Mouse (Mus musculus): ENCODE data around the gene Neurl2. TPM values are rescaled to one million over a fixed set of nuclear protein-coding genes. Genes with fewer than 3 reads are reported as not detected.
"Not testable (repeated sequence)": the region's sequence is repeated elsewhere in the genome, so short reads cannot be mapped to it uniquely, and the experiment has no call there.

The Neurl2 gene
- 5.8 and 7.9 TPM in 2 replicates for polyA plus RNA-seq (2014; fragmentation: Nextera tagmentation; extraction: Ambion mirVana)

DNA sequence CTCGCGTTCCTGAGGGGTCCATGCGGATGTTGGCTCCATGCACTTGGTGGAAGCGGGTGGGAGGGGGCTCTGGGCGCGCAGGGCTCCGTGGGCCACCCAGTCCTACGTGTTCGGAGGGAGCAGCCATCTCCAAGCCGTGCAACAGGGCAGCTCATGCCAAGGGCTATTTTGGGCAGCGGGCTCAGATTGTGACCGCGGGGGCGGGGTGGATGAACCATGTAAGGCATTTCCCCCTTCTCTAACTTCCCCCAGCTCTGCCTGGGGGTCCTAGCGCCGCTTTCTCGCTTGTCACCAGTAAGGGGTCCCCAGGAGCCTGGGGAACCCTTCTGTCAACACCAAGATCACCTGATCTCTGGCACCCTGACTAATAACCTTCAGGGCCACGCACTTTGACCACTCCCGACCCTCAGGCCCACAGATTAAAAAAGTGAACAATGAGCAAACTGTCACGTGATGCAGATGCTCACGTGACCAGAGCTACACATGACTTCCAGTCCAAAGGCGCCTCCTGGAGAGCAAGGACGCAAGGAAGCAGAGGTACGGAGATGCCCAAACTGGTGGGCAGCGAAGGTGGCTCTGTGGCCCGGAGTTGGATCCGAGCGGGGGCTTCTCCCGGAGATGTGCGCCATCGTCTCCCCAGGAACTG lies at the start of gene Neurl2:
Gene Neurl2 (minus strand): TSS at position 143 of the 646 bp plus-strand sequence.
- Histone ChIP-seq H3K4me1 (replicated peaks; ENCODE audit: control insufficient read depth, insufficient read depth, low read length) (peaks cover 16% of the 10 kb centered on the region), H3K4me3 (replicated peaks; ENCODE audit: low read length) (peak within 1 kb of the TSS; percentile 68), H3K9ac (peak within 1 kb of the TSS; percentile 70), H3K27ac (peak within 1 kb of the TSS; percentile 82), H3K27me3 (ENCODE audit: control insufficient read depth, insufficient read depth, low read length) (no peaks in the 10 kb centered on the region), H3K36me3 (replicated peaks; ENCODE audit: control insufficient read depth, insufficient read depth) (peaks cover 20% of the 10 kb centered on the region), H3K4me2 (replicated peaks) (peak within 1 kb of the TSS; percentile 99), H3K9me3 (ENCODE audit: control insufficient read depth, low read length) (no peaks in the 10 kb centered on the region)
- ATAC-seq (ENCODE audit: low FRiP score) = peak; percentile 62
- DNase-seq (ENCODE audit: low spot score) = peak; percentile 97
- WGBS = 0% methylated on average over 31 of the region's 31 CpGs

DNA sequence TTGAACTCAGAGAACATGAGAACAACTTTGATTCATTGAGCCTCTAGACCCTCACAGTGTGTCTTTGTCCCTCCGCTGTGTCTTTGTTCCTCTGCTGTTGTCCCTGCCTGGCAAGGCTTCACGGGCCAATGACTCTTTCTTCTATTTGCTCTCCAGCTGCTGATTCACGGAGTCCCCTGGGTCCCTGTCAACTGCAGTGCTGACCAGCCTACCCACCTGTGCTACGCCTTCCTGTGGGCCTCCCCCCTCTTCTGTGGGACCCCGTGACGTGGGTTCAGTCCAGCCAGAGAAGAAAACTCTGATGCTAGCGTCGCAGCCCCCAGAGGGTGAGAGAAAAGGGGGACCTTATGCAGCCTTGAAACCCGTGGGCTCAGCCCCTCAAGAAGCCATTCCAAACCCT lies 49.4 kb upstream of the Neurl2 start:
- Histone ChIP-seq H3K9me3 (ENCODE audit: control insufficient read depth, low read length) (no peaks in the 10 kb centered on the region), H3K9ac (no peak overlapping the region), H3K4me3 (replicated peaks; ENCODE audit: low read length) (no peak overlapping the region), H3K4me2 (replicated peaks) (no peak overlapping the region), H3K4me1 (replicated peaks; ENCODE audit: control insufficient read depth, insufficient read depth, low read length) (peaks cover 15% of the 10 kb centered on the region), H3K36me3 (replicated peaks; ENCODE audit: control insufficient read depth, insufficient read depth) (peaks cover 50% of the 10 kb centered on the region), H3K27me3 (ENCODE audit: control insufficient read depth, insufficient read depth, low read length) (no peaks in the 10 kb centered on the region), H3K27ac (no peak overlapping the region)
- ATAC-seq (ENCODE audit: low FRiP score) (no peak), DNase-seq (ENCODE audit: low spot score) (no peak)
- 28% methylated on average over 9 of the region's 9 CpGs for WGBS

DNA sequence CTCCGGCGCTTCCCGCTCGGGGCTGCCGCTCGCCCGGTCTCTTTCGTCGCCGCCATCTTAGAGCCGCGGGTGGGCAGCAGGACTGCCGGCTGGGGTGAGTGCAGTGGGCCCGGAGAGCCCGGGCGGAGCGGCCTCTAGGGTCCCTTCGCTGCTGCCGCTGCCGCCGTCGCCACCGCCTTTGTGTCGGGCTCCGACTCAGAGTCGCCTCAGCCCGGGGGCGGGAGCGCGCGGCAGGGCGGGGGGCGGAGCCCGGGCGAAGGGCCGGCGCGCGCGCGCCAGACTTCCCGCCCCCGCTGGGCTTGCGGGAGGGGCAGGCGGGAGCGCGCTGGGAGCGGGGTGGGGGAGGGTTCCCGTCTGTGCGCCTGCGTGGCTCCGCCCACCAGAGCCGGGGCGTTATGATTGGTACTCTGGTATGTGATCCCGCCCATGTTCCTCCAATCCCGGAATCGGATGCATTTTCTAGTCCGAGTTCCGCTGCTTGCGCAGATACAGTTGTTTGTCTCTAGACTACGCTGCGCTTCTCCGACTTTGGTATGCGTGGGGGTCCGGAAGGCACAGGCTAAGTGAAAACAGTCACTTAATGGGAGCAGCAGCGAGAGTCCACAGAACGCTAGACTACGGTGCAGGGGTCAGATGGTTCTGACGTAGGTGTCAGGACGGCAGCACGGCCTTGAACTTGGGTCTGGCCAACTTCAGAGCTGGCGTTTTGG lies 46.5 kb upstream of the Neurl2 start:
- peak; percentile 98 for DNase-seq (ENCODE audit: low spot score)
- peak overlapping the region; percentile 100 for H3K9ac ChIP-seq
- H3K27ac ChIP-seq = peak overlapping the region; percentile 100
- no peaks in the 10 kb centered on the region for H3K9me3 ChIP-seq (ENCODE audit: control insufficient read depth, low read length)
- 0% methylated on average over 55 of the region's 72 CpGs for WGBS
- peak; percentile 88 for ATAC-seq (ENCODE audit: low FRiP score)
- H3K4me3 ChIP-seq (replicated peaks; ENCODE audit: low read length) = peak overlapping the region; percentile 94
- H3K36me3 ChIP-seq (replicated peaks; ENCODE audit: control insufficient read depth, insufficient read depth) = peaks cover 22% of the 10 kb centered on the region
- no peaks in the 10 kb centered on the region for H3K27me3 ChIP-seq (ENCODE audit: control insufficient read depth, insufficient read depth, low read length)
- H3K4me2 ChIP-seq (replicated peaks) = peak overlapping the region; percentile 96
- peaks cover 20% of the 10 kb centered on the region for H3K4me1 ChIP-seq (replicated peaks; ENCODE audit: control insufficient read depth, insufficient read depth, low read length)

DNA sequence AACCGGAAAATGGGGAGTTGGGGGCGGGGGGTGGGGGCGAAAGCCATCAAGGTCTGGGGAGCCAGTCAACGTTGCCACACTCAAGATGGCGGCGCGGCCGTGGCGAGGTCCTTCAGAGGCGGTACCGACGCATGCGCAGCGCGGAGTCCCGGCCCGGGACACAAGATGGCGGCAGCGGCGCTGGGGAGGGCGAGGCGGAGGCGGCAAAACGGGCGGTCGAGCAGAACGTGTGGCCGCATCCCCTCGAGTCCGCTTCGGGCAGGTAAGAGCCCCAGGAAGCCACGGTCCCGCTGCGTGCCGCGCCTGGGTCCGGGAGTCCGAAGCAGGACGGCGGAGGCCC lies 45.9 kb upstream of the Neurl2 start, which contains the start of gene Pcif1:
Gene Pcif1 (plus strand): TSS at position 77 of the 340 bp plus-strand sequence.
- peak; percentile 96 for DNase-seq (ENCODE audit: low spot score)
- peak within 1 kb of the TSS; percentile 100 for H3K9ac ChIP-seq
- WGBS = under 1% methylated on average over 26 of the region's 40 CpGs
- peak; percentile 84 for ATAC-seq (ENCODE audit: low FRiP score)
- no peaks in the 10 kb centered on the region for H3K27me3 ChIP-seq (ENCODE audit: control insufficient read depth, insufficient read depth, low read length)
- H3K4me1 ChIP-seq (replicated peaks; ENCODE audit: control insufficient read depth, insufficient read depth, low read length) = peaks cover 20% of the 10 kb centered on the region
- peak within 1 kb of the TSS; percentile 100 for H3K27ac ChIP-seq
- H3K36me3 ChIP-seq (replicated peaks; ENCODE audit: control insufficient read depth, insufficient read depth) = peaks cover 16% of the 10 kb centered on the region
- peak within 1 kb of the TSS; percentile 96 for H3K4me2 ChIP-seq (replicated peaks)
- peak within 1 kb of the TSS; percentile 94 for H3K4me3 ChIP-seq (replicated peaks; ENCODE audit: low read length)
- H3K9me3 ChIP-seq (ENCODE audit: control insufficient read depth, low read length) = no peaks in the 10 kb centered on the region

DNA sequence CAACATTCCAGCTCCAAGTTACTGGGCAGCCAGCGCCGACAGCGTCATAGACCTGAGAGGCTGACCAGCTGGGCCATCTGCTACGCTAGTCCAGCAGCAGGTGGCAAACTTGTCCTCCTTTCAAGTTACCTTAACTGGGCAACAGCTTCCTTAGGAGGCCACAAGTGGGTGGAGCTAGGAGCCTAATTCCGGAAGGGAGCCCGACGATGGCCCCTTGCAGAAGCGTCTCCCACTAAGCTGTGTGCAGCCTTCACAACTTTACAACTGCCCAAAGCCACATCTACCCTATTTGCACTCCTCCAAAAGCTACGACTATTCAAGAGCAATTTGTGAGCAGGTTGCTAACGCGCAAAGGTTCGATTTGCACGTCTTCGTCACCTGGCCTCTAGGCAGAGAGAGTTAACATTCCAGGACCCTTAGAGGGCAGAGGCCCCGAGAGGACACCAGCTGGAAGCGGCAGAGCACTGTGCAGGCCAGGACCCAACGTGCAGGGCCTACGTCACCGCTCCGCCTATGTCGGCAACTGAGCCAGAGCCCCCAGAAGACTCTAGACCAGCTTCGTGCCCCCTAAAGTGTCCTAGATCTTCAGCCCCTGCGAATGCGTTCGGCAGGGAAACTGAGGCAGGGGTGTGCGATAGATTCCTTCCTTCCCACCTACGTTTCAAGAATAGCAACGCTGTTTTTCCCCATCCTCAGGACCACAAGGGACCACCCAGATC lies 45.4 kb upstream of the Neurl2 start:
- DNase-seq (ENCODE audit: low spot score) = no peak
- peak; percentile 59 for ATAC-seq (ENCODE audit: low FRiP score)
- H3K27ac ChIP-seq = peak overlapping the region; percentile 100
- peaks cover 11% of the 10 kb centered on the region for H3K36me3 ChIP-seq (replicated peaks; ENCODE audit: control insufficient read depth, insufficient read depth)
- H3K4me3 ChIP-seq (replicated peaks; ENCODE audit: low read length) = peak overlapping the region; percentile 94
- no peaks in the 10 kb centered on the region for H3K9me3 ChIP-seq (ENCODE audit: control insufficient read depth, low read length)
- H3K27me3 ChIP-seq (ENCODE audit: control insufficient read depth, insufficient read depth, low read length) = no peaks in the 10 kb centered on the region
- peaks cover 20% of the 10 kb centered on the region for H3K4me1 ChIP-seq (replicated peaks; ENCODE audit: control insufficient read depth, insufficient read depth, low read length)
- 1% methylated on average over 28 of the region's 28 CpGs for WGBS
- H3K4me2 ChIP-seq (replicated peaks) = peak overlapping the region; percentile 96
- peak overlapping the region; percentile 100 for H3K9ac ChIP-seq

DNA sequence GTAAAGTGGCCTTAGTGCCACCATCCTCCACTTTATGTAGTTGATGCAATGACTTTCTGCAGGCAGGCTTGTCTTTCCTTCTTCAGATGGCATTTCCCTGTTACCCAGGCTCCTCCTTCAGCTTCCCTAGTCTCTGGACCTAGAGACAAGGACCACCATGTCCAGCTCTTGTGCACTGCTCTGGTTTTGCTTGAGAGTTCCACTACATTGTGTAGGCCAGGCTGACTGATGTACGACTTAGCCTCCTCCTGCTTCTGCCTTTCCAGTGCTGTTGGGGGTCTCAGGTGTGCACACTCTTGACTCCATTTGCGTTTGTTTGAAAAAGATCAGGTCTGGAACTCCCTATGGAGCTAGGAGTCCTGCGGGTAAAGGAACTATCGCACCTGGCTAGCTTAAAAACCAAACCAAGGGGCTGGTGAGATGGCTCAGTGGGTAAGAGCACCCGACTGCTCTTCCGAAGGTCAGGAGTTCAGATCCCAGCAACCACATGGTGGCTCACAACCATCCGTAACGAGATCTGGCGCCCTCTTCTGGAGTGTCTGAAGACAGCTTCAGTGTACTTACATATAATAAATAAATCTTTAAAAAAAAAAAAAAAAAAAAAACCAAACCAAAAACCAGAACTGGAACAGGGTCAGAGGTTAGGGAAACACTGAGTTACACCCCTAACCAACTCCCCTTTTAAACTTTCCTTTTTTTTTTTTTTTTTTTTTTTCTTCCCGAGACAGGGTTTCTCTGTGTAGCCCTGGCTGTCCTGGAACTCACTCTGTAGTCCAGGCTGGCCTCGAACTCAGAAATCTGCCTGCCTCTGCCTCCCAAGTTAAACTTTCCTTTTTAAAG lies 44.3 kb upstream of the Neurl2 start:
- Histone ChIP-seq H3K4me2 (replicated peaks) (peak overlapping the region; percentile 96), H3K4me3 (replicated peaks; ENCODE audit: low read length) (peak overlapping the region; percentile 94; the same call in 1 of the 2 replicates), H3K27ac (peak overlapping the region; percentile 100; the same call in 1 of the 2 replicates), H3K4me1 (replicated peaks; ENCODE audit: control insufficient read depth, insufficient read depth, low read length) (peaks cover 20% of the 10 kb centered on the region)
- not testable (repeated sequence) for ATAC-seq (ENCODE audit: low FRiP score); H3K36me3 ChIP-seq (replicated peaks; ENCODE audit: control insufficient read depth, insufficient read depth); H3K27me3 ChIP-seq (ENCODE audit: control insufficient read depth, insufficient read depth, low read length); DNase-seq (ENCODE audit: low spot score); H3K9ac ChIP-seq; H3K9me3 ChIP-seq (ENCODE audit: control insufficient read depth, low read length)
- WGBS = 74% methylated on average over 11 of the region's 11 CpGs

DNA sequence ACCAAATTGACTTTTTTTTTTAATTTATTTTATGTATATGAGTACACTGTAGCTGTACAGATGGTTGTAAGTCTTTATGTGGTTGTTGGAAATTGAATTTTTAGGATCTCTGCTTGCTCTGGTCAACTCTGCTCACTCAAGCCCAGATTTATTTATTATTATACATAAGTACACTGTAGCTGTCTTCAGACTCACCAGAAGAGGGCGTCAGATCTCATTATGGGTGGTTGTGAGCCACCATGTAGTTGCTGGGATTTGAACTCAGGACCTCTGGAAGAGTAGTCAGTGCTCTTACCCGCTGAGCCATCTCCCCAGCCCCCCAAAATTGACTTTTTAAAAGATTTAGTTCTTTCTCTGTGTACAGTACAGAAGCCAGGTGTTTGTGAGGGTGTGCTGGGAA lies 42.4 kb upstream of the Neurl2 start:
- H3K9ac ChIP-seq; H3K9me3 ChIP-seq (ENCODE audit: control insufficient read depth, low read length); H3K4me3 ChIP-seq (replicated peaks; ENCODE audit: low read length); ATAC-seq (ENCODE audit: low FRiP score); H3K27me3 ChIP-seq (ENCODE audit: control insufficient read depth, insufficient read depth, low read length); H3K4me2 ChIP-seq (replicated peaks); H3K27ac ChIP-seq; H3K36me3 ChIP-seq (replicated peaks; ENCODE audit: control insufficient read depth, insufficient read depth); DNase-seq (ENCODE audit: low spot score): not testable (repeated sequence)
- WGBS = 48% methylated on average over 2 of the region's 2 CpGs
- H3K4me1 ChIP-seq (replicated peaks; ENCODE audit: control insufficient read depth, insufficient read depth, low read length) = peaks cover 19% of the 10 kb centered on the region

DNA sequence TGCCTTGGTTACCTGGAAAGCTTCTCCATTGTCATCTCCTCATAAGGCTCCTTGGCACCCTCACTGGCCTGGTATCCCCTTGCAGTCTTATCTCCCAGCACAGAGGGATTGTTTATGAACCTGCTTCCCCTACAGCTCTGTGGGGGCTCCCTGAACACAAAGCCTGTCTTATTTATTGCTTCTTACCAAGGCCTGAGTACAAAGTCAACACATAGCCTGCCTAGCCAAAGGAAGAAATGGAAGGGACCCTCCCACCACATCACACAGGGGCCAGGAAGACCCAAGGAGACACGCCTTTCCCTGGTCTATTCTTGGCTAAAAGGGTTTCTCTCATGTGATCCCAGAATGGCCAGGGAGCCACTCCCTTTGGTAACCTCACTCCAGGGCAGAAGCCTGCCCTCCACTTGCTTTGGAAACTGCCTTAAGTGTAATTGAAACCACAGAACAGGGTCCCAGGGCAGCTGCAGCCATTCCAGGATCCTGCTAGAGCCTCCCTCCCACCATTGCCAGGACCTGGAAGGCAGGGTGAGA lies 41.0 kb upstream of the Neurl2 start:
- WGBS = 38% methylated on average over 1 of the region's 1 CpGs
- H3K9me3 ChIP-seq (ENCODE audit: control insufficient read depth, low read length) = no peaks in the 10 kb centered on the region
- no peak overlapping the region for H3K4me2 ChIP-seq (replicated peaks)
- no peak overlapping the region for H3K4me3 ChIP-seq (replicated peaks; ENCODE audit: low read length)
- no peaks in the 10 kb centered on the region for H3K36me3 ChIP-seq (replicated peaks; ENCODE audit: control insufficient read depth, insufficient read depth)
- DNase-seq (ENCODE audit: low spot score) (no peak), ATAC-seq (ENCODE audit: low FRiP score) (no peak)
- H3K9ac ChIP-seq = no peak overlapping the region
- H3K27me3 ChIP-seq (ENCODE audit: control insufficient read depth, insufficient read depth, low read length) = no peaks in the 10 kb centered on the region
- H3K27ac ChIP-seq = peak overlapping the region; percentile 43
- peaks cover 12% of the 10 kb centered on the region for H3K4me1 ChIP-seq (replicated peaks; ENCODE audit: control insufficient read depth, insufficient read depth, low read length)
